Mouse (Mus musculus) stomach, embryonic 15.5 days (tissue): ENCODE measurements around the gene Syt9. TPM values are rescaled to one million over a fixed set of nuclear protein-coding genes. Genes with fewer than 3 reads are reported as not detected.

ENCODE experiments used
- ATAC-seq: fragments of 200-750 bp; cut with Nextera tagmentation; 2 replicates; pipeline ENCODE4 v1.8.0; 2017; ENCODE audit warnings: low read depth, moderate number of reproducible peaks, moderate TSS enrichment; ENCODE audit not compliant: insufficient read depth, low FRiP score
- H3K27ac ChIP-seq: fragments of 300-500 bp; sonication (generic); 2 replicates; pipeline ENCODE4 v1.5.1; 2015; ENCODE audit warnings: mild to moderate bottlenecking, inconsistent platforms
- H3K27me3 ChIP-seq: fragments of 300-500 bp; sonication (generic); replicated peaks from 2 replicates; pipeline ENCODE4 v1.6.1; 2015; ENCODE audit warnings: inconsistent platforms
- H3K36me3 ChIP-seq: fragments of 300-500 bp; sonication (generic); 2 replicates; pipeline ENCODE4 v1.6.1; 2015; ENCODE audit warnings: inconsistent platforms
- H3K4me1 ChIP-seq: fragments of 300-500 bp; sonication (generic); 2 replicates; pipeline ENCODE4 v1.6.1; 2015; ENCODE audit warnings: inconsistent platforms
- H3K4me2 ChIP-seq: fragments of 300-500 bp; sonication (generic); 2 replicates; pipeline ENCODE4 v1.6.1; 2015; ENCODE audit warnings: mild to moderate bottlenecking, inconsistent platforms
- H3K4me3 ChIP-seq: fragments of 300-500 bp; sonication (generic); replicated peaks from 2 replicates; pipeline ENCODE4 v1.5.1; 2015; ENCODE audit warnings: inconsistent platforms
- H3K9ac ChIP-seq: fragments of 300-500 bp; sonication (generic); 2 replicates; pipeline ENCODE4 v1.6.1; 2015; ENCODE audit warnings: inconsistent platforms
- H3K9me3 ChIP-seq: fragments of 300-500 bp; sonication (generic); 2 replicates; pipeline ENCODE4 v1.6.1; 2016; ENCODE audit warnings: inconsistent platforms
- WGBS: fragments of 180-500 bp; shearing (Covaris S2); methylation state at CpG from one replicate; pipeline ENCODE4 v1.1.7; 2015; 5-methylcytosine and 5-hydroxymethylcytosine counted together
- polyA plus RNA-seq: library from polyadenylated mRNA; unstranded; fragments of >200 nt; fragmentation: Nextera tagmentation; extraction: Ambion mirVana; gene quantifications from 2 replicates; pipeline ENCODE4 v1.2.1, GENCODE M21; 2015

Syt9 gene
- polyA plus RNA-seq, 1 experiment from 2014 or later: 3.1 TPM

- ATAC-seq: no peak
- no peak overlapping the region for H3K27ac ChIP-seq
- no peak overlapping the region for H3K4me3 ChIP-seq
- no peaks in the 10 kb centered on the region for H3K36me3 ChIP-seq
- 81% methylated on average over 6 of the region's 6 CpGs for WGBS
- H3K9me3 ChIP-seq: no peaks in the 10 kb centered on the region
- no peak overlapping the region for H3K9ac ChIP-seq
- H3K27me3 ChIP-seq: no peaks in the 10 kb centered on the region
- H3K4me2 ChIP-seq: no peak overlapping the region
- no peaks in the 10 kb centered on the region for H3K4me1 ChIP-seq
These were observed 150.9 kb downstream of the Syt9 start for GRCm38 (mm10) chr7:107521411-107521810.

- Histone ChIP-seq H3K9me3 (no peaks in the 10 kb centered on the region), H3K36me3 (no peaks in the 10 kb centered on the region), H3K4me1 (no peaks in the 10 kb centered on the region), H3K4me3 (no peak overlapping the region), H3K27me3 (no peaks in the 10 kb centered on the region), H3K9ac (no peak overlapping the region), H3K4me2 (no peak overlapping the region), H3K27ac (no peak overlapping the region)
- WGBS: 9% methylated on average over 1 of the region's 1 CpGs
- ATAC-seq: no peak
These were observed 155.8 kb downstream of the Syt9 start for GRCm38 (mm10) chr7:107526299-107526698.

GRCm38 (mm10) chr7:107528169-107528772 is 157.7 kb downstream of the Syt9 start:
- WGBS: 69% methylated on average over 3 of the region's 3 CpGs
- Histone ChIP-seq H3K4me3 (no peak overlapping the region), H3K4me1 (no peaks in the 10 kb centered on the region), H3K27me3 (no peaks in the 10 kb centered on the region), H3K9ac (no peak overlapping the region), H3K4me2 (no peak overlapping the region), H3K36me3 (no peaks in the 10 kb centered on the region), H3K27ac (no peak overlapping the region), H3K9me3 (no peaks in the 10 kb centered on the region)
- no peak for ATAC-seq

- 45% methylated on average over 5 of the region's 5 CpGs for WGBS
- Histone ChIP-seq H3K4me1 (no peaks in the 10 kb centered on the region), H3K36me3 (no peaks in the 10 kb centered on the region), H3K4me2 (no peak overlapping the region), H3K9ac (no peak overlapping the region), H3K27ac (no peak overlapping the region), H3K4me3 (no peak overlapping the region), H3K27me3 (no peaks in the 10 kb centered on the region), H3K9me3 (no peaks in the 10 kb centered on the region)
- no peak for ATAC-seq
These were observed 158.8 kb downstream of the Syt9 start for GRCm38 (mm10) chr7:107529364-107529763.

GRCm38 (mm10) chr7:107535311-107535710 is 164.8 kb downstream of the Syt9 start:
- Histone ChIP-seq H3K4me1 (no peaks in the 10 kb centered on the region), H3K9ac (no peak overlapping the region), H3K27ac (no peak overlapping the region), H3K4me3 (no peak overlapping the region), H3K4me2 (no peak overlapping the region), H3K9me3 (no peaks in the 10 kb centered on the region), H3K36me3 (no peaks in the 10 kb centered on the region), H3K27me3 (no peaks in the 10 kb centered on the region)
- ATAC-seq: no peak
- WGBS: 77% methylated on average over 4 of the region's 4 CpGs

- no peak for ATAC-seq
- 65% methylated on average over 6 of the region's 6 CpGs for WGBS
- H3K9ac ChIP-seq: no peak overlapping the region
- H3K4me1 ChIP-seq: no peaks in the 10 kb centered on the region
- no peak overlapping the region for H3K4me2 ChIP-seq
- H3K36me3 ChIP-seq: no peaks in the 10 kb centered on the region
- H3K27ac ChIP-seq: no peak overlapping the region
- H3K9me3 ChIP-seq: no peaks in the 10 kb centered on the region
- no peak overlapping the region for H3K4me3 ChIP-seq
- H3K27me3 ChIP-seq: no peaks in the 10 kb centered on the region
These were observed 166.0 kb downstream of the Syt9 start for GRCm38 (mm10) chr7:107536516-107536915.

GRCm38 (mm10) chr7:107540034-107540433 is 169.5 kb downstream of the Syt9 start:
- H3K9ac ChIP-seq: no peak overlapping the region
- 30% methylated on average over 4 of the region's 4 CpGs for WGBS
- no peak overlapping the region for H3K4me2 ChIP-seq

GRCm38 (mm10) chr7:107545011-107545410 is 174.5 kb downstream of the Syt9 start:
- Histone ChIP-seq H3K36me3 (no peaks in the 10 kb centered on the region), H3K4me1 (no peaks in the 10 kb centered on the region), H3K9ac (no peak overlapping the region), H3K4me3 (no peak overlapping the region), H3K27me3 (no peaks in the 10 kb centered on the region), H3K27ac (no peak overlapping the region), H3K9me3 (no peaks in the 10 kb centered on the region), H3K4me2 (no peak overlapping the region)
- ATAC-seq: no peak
- 56% methylated on average over 1 of the region's 1 CpGs for WGBS

More at GRCm38 (mm10) chr7:107540034-107540433, 169.5 kb downstream of the Syt9 start:
- Histone ChIP-seq H3K27ac (no peak overlapping the region), H3K36me3 (no peaks in the 10 kb centered on the region), H3K9me3 (no peaks in the 10 kb centered on the region), H3K4me3 (no peak overlapping the region), H3K27me3 (no peaks in the 10 kb centered on the region), H3K4me1 (no peaks in the 10 kb centered on the region)
- ATAC-seq: no peak

- no peak overlapping the region for H3K27ac ChIP-seq
- no peaks in the 10 kb centered on the region for H3K9me3 ChIP-seq
- no peak for ATAC-seq
- WGBS: 89% methylated on average over 3 of the region's 3 CpGs
- no peaks in the 10 kb centered on the region for H3K27me3 ChIP-seq
- H3K4me1 ChIP-seq: no peaks in the 10 kb centered on the region
- H3K36me3 ChIP-seq: no peaks in the 10 kb centered on the region
- no peak overlapping the region for H3K4me2 ChIP-seq
- H3K4me3 ChIP-seq: no peak overlapping the region
- no peak overlapping the region for H3K9ac ChIP-seq
These were observed 177.3 kb downstream of the Syt9 start for GRCm38 (mm10) chr7:107547872-107548271.

- Histone ChIP-seq H3K4me2 (no peak overlapping the region), H3K36me3 (no peaks in the 10 kb centered on the region), H3K9ac (no peak overlapping the region), H3K4me3 (no peak overlapping the region), H3K27me3 (no peaks in the 10 kb centered on the region), H3K9me3 (no peaks in the 10 kb centered on the region), H3K4me1 (no peaks in the 10 kb centered on the region), H3K27ac (no peak overlapping the region)
- WGBS: 53% methylated on average over 1 of the region's 1 CpGs
- no peak for ATAC-seq
These were observed 182.9 kb downstream of the Syt9 start for GRCm38 (mm10) chr7:107553461-107553860.

- ATAC-seq: no peak
These were observed 185.4 kb downstream of the Syt9 start for GRCm38 (mm10) chr7:107555906-107556305.

GRCm38 (mm10) chr7:107560675-107561074 is 190.1 kb downstream of the Syt9 start:
- Histone ChIP-seq H3K4me1 (no peaks in the 10 kb centered on the region), H3K4me2 (no peak overlapping the region), H3K36me3 (no peaks in the 10 kb centered on the region), H3K27me3 (no peaks in the 10 kb centered on the region), H3K9ac (no peak overlapping the region), H3K27ac (no peak overlapping the region), H3K9me3 (no peaks in the 10 kb centered on the region), H3K4me3 (no peak overlapping the region)
- no peak for ATAC-seq
- WGBS: 60% methylated on average over 2 of the region's 2 CpGs

More at GRCm38 (mm10) chr7:107555906-107556305, 185.4 kb downstream of the Syt9 start:
- H3K9ac ChIP-seq: no peak overlapping the region
- no peaks in the 10 kb centered on the region for H3K27me3 ChIP-seq
- no peaks in the 10 kb centered on the region for H3K9me3 ChIP-seq
- H3K27ac ChIP-seq: no peak overlapping the region
- H3K36me3 ChIP-seq: no peaks in the 10 kb centered on the region
- no peak overlapping the region for H3K4me2 ChIP-seq
- no peak overlapping the region for H3K4me3 ChIP-seq
- H3K4me1 ChIP-seq: no peaks in the 10 kb centered on the region
- whole genome bisulfite sequencing: 88% methylated on average over 3 of the region's 3 CpGs

GRCm38 (mm10) chr7:107561584-107561983 is 191.1 kb downstream of the Syt9 start:
- ATAC-seq: no peak
- Histone ChIP-seq H3K27ac (no peak overlapping the region), H3K36me3 (no peaks in the 10 kb centered on the region), H3K9ac (no peak overlapping the region), H3K27me3 (no peaks in the 10 kb centered on the region), H3K4me1 (peaks cover 3% of the 10 kb centered on the region; the same call in 1 of the 2 replicates), H3K4me3 (no peak overlapping the region), H3K9me3 (no peaks in the 10 kb centered on the region), H3K4me2 (no peak overlapping the region)
- 66% methylated on average over 3 of the region's 3 CpGs for WGBS
